ENCODE assay signal across 14 mouse cellular contexts in genomic region chr12:34334455-34335084, GRCm38 (mm10).
DNase-seq lines count a peak whose midpoint lies in the region; ATAC-seq and TF ChIP-seq lines count a peak whose summit lies in the region.
"Had no signal": no experiment of that assay in that cellular context is flagged by ENCODE, and none has a peak within 500 bp of the region (broad histone marks: within the 10 kb centered on the region; RNA-seq: fewer than 3 reads in every experiment).

No protein-coding gene starts in this region.

- no peak overlapping the region for H3K4me3 ChIP-seq in lung, postnatal 0 days (ENCODE audit: low read depth, low read length)
- H3K4me3 ChIP-seq in midbrain, postnatal 0 days (ENCODE audit: low read depth, low read length): no peak overlapping the region
- H3K4me3 ChIP-seq: hindbrain, embryonic 15.5 days; liver, embryonic 13.5 days; midbrain, embryonic 12.5 days had no signal

- H3K27ac ChIP-seq in lung, postnatal 0 days (ENCODE audit: low read length): no peak overlapping the region
- H3K27ac ChIP-seq in midbrain, postnatal 0 days (ENCODE audit: low read depth, low read length): no peak overlapping the region
- H3K27ac ChIP-seq: hindbrain, embryonic 15.5 days; liver, embryonic 13.5 days; midbrain, embryonic 12.5 days had no signal

- no peaks in the 10 kb centered on the region for H3K9me3 ChIP-seq in lung, postnatal 0 days (ENCODE audit: low read length)
- no peaks in the 10 kb centered on the region for H3K9me3 ChIP-seq in midbrain, postnatal 0 days (ENCODE audit: low read length)
- H3K9me3 ChIP-seq: hindbrain, embryonic 15.5 days; liver, embryonic 13.5 days; midbrain, embryonic 12.5 days had no signal

- no peaks in the 10 kb centered on the region for H3K27me3 ChIP-seq in lung, postnatal 0 days (replicated peaks; ENCODE audit: insufficient read depth, low read length)
- no peaks in the 10 kb centered on the region for H3K27me3 ChIP-seq in midbrain, postnatal 0 days (ENCODE audit: insufficient read depth, low read length)
- H3K27me3 ChIP-seq: hindbrain, embryonic 15.5 days; liver, embryonic 13.5 days; midbrain, embryonic 12.5 days had no signal

- peak; percentile 7 to 16 for DNase-seq in frontal cortex, postnatal 36 days (ENCODE audit: low spot score in 2 of 2)
- no peak for DNase-seq in frontal cortex, postnatal 25 days (ENCODE audit: low spot score in 2 of 2)
- no peak for DNase-seq in lung, postnatal 0 days (ENCODE audit: low spot score)
- DNase-seq in lung, postnatal 14 days: no peak
- peak; percentile 25 for DNase-seq in Muller cell, postnatal 12 days (ENCODE audit: inconsistent ontology term)
- peak; percentile 30 for DNase-seq in midbrain, postnatal 0 days (ENCODE audit: low spot score)
- no peak for DNase-seq in right cerebral cortex, adult 18-20 months
- DNase-seq: cerebellum, adult 18-20 months; kidney, adult 8-10 months; liver, embryonic 13.5 days; spleen, adult 18-20 months; thymus, postnatal 25 days had no signal

- H3K9ac ChIP-seq in lung, postnatal 0 days (replicated peaks; ENCODE audit: low read depth): no peak overlapping the region
- no peak overlapping the region for H3K9ac ChIP-seq in midbrain, postnatal 0 days (replicated peaks; ENCODE audit: low read length, poor library complexity, severe bottlenecking)
- H3K9ac ChIP-seq: hindbrain, embryonic 15.5 days; liver, embryonic 13.5 days; midbrain, embryonic 12.5 days had no signal

- no peaks in the 10 kb centered on the region for H3K36me3 ChIP-seq in lung, postnatal 0 days (ENCODE audit: insufficient read depth, low read length)
- H3K36me3 ChIP-seq in midbrain, postnatal 0 days (ENCODE audit: insufficient read depth, low read length): no peaks in the 10 kb centered on the region
- H3K36me3 ChIP-seq: hindbrain, embryonic 15.5 days; liver, embryonic 13.5 days; midbrain, embryonic 12.5 days had no signal

- WGBS in lung, postnatal 0 days: 66% methylated on average over 4 of the region's 4 CpGs
- WGBS in midbrain, postnatal 0 days: 70% methylated on average over 4 of the region's 4 CpGs

- no peaks in the 10 kb centered on the region for H3K4me1 ChIP-seq in lung, postnatal 0 days (ENCODE audit: insufficient read depth, low read depth, low read length)
- no peaks in the 10 kb centered on the region for H3K4me1 ChIP-seq in midbrain, postnatal 0 days (ENCODE audit: insufficient read depth, low read length)
- H3K4me1 ChIP-seq: liver, embryonic 13.5 days; midbrain, embryonic 12.5 days had no signal

- TF ChIP-seq CTCF in lung, postnatal 0 days (IDR thresholded peaks at IDR 0.05): peak; percentile 11; the same call in 1 of the 2 replicates
- TF ChIP-seq CTCF in midbrain, postnatal 0 days (IDR thresholded peaks at IDR 0.05): peak; percentile 70

- ATAC-seq in lung, postnatal 0 days: no peak
- peak; percentile 69; the same call in 1 of the 2 replicates for ATAC-seq in midbrain, postnatal 0 days (ENCODE audit: low FRiP score)

- TF ChIP-seq EP300 in lung, postnatal 0 days (IDR thresholded peaks at IDR 0.05): no peak

- H3K4me2 ChIP-seq in lung, postnatal 0 days (replicated peaks; ENCODE audit: low read depth, low read length): no peak overlapping the region
- H3K4me2 ChIP-seq in midbrain, postnatal 0 days (ENCODE audit: low read depth, low read length, poor library complexity, severe bottlenecking): no peak overlapping the region
- H3K4me2 ChIP-seq: hindbrain, embryonic 15.5 days; liver, embryonic 13.5 days; midbrain, embryonic 12.5 days had no signal

Comparison
In these comparisons a context has a peak if more than half of its experiments do, and no peak if none do; other contexts are left out.
1. DNase-seq: peak in frontal cortex, postnatal 36 days (2 of 2), Muller cell, postnatal 12 days (single experiment) and midbrain, postnatal 0 days (single experiment); none in frontal cortex, postnatal 25 days (0 of 2), lung, postnatal 0 days (single experiment), lung, postnatal 14 days (single experiment) and right cerebral cortex, adult 18-20 months (single experiment).